Mouse (Mus musculus): Measurements from ENCODE around the gene Taar1.

The Taar1 gene

GRCm38 (mm10) chr10:23920056-23920455 lies at the start of gene Taar1:
Taar1 (plus strand) TSS chr10:23920356.
- DNase-seq, result no peak

- DNase-seq, result peak; percentile 26 to 46
Observed at GRCm38 (mm10) chr10:23880695-23881094, 39.5 kb upstream of the Taar1 start.

GRCm38 (mm10) chr10:23884910-23885309 lies 35.2 kb upstream of the Taar1 start:
- no peak for DNase-seq

- no peak for DNase-seq
Observed at GRCm38 (mm10) chr10:23886060-23886459, 34.1 kb upstream of the Taar1 start.

GRCm38 (mm10) chr10:23892987-23893386 lies 27.2 kb upstream of the Taar1 start:
- DNase-seq, result no peak

- DNase-seq, result no peak
Observed at GRCm38 (mm10) chr10:23894601-23895349, 25.4 kb upstream of the Taar1 start, which contains the start of gene Vnn1. Vnn1 (plus strand) TSS chr10:23894688.

- DNase-seq, result no peak
Observed at GRCm38 (mm10) chr10:23895376-23895775, 24.8 kb upstream of the Taar1 start.

GRCm38 (mm10) chr10:23901119-23901518 lies 19.0 kb upstream of the Taar1 start:
- no peak for DNase-seq

GRCm38 (mm10) chr10:23905661-23906060 lies 14.5 kb upstream of the Taar1 start:
- DNase-seq, result no peak

GRCm38 (mm10) chr10:23922468-23922867 lies 2.3 kb downstream of the Taar1 start:
- no peak for DNase-seq

- no peak for DNase-seq
Observed at GRCm38 (mm10) chr10:23923941-23924340, 3.8 kb downstream of the Taar1 start.

GRCm38 (mm10) chr10:23937613-23938012 lies 17.5 kb downstream of the Taar1 start:
- DNase-seq, result no peak

GRCm38 (mm10) chr10:23938312-23938711 lies 18.2 kb downstream of the Taar1 start, which contains the start of gene Taar2:
Taar2 (plus strand) TSS chr10:23938572.
- DNase-seq, result no peak

- DNase-seq, result peak; percentile 15 to 24
Observed at GRCm38 (mm10) chr10:23942465-23942864, 22.3 kb downstream of the Taar1 start.

- DNase-seq, result no peak
Observed at GRCm38 (mm10) chr10:23948026-23948425, 27.9 kb downstream of the Taar1 start.

- DNase-seq, result no peak
Observed at GRCm38 (mm10) chr10:23949508-23950005, 29.4 kb downstream of the Taar1 start, which contains the start of gene Taar3. Taar3 (plus strand) TSS chr10:23949558.

- no peak for DNase-seq
Observed at GRCm38 (mm10) chr10:23951714-23952113, 31.6 kb downstream of the Taar1 start.

GRCm38 (mm10) chr10:23959071-23959470 lies 38.9 kb downstream of the Taar1 start:
- DNase-seq, result no peak

- no peak for DNase-seq
Observed at GRCm38 (mm10) chr10:23960444-23960915, 40.3 kb downstream of the Taar1 start, which contains the start of gene Taar4. Taar4 (plus strand) TSS chr10:23960494.

GRCm38 (mm10) chr10:23963444-23963843 lies 43.3 kb downstream of the Taar1 start:
- no peak for DNase-seq

GRCm38 (mm10) chr10:23964921-23965610 lies 44.9 kb downstream of the Taar1 start:
- DNase-seq, result no peak

- no peak for DNase-seq
Observed at GRCm38 (mm10) chr10:23970656-23971165, 50.6 kb downstream of the Taar1 start, which contains the start of gene Taar5. Taar5 (plus strand) TSS chr10:23970706.
